Mouse (Mus musculus): ENCODE results near the gene Crygn. TPM values are rescaled to one million over a fixed set of nuclear protein-coding genes. Genes with fewer than 3 reads are reported as not detected.
"Not testable (repeated sequence)": the region's sequence is repeated elsewhere in the genome, so short reads cannot be mapped to it uniquely, and the experiment has no call there.

Gene Crygn
- polyA plus RNA-seq, 1 experiment from 2014 or later, result 2.8 TPM

- Histone ChIP-seq H3K4me1 (ENCODE audit: control insufficient read depth, insufficient read depth, low read length) (peaks cover 12% of the 10 kb centered on the region; the same call in 1 of the 2 replicates), H3K27ac (ENCODE audit: low read depth, low read length) (peak overlapping the region; percentile 57), H3K27me3 (ENCODE audit: control insufficient read depth, insufficient read depth, low read length) (no peaks in the 10 kb centered on the region), H3K9me3 (replicated peaks; ENCODE audit: control insufficient read depth, low read length) (no peaks in the 10 kb centered on the region; the same call in 1 of the 2 replicates), H3K4me2 (peak overlapping the region; percentile 12), H3K4me3 (ENCODE audit: low read depth, low read length) (no peak overlapping the region), H3K36me3 (ENCODE audit: control insufficient read depth, insufficient read depth, low read length) (no peaks in the 10 kb centered on the region), H3K9ac (ENCODE audit: low read depth, low read length) (no peak overlapping the region)
- peak; percentile 64; the same call in 1 of the 2 replicates for ATAC-seq (replicated peaks; ENCODE audit: insufficient number of reproducible peaks, low FRiP score, low TSS enrichment)
- 8% methylated on average over 5 of the region's 5 CpGs for WGBS (ENCODE audit: insufficient replicate concordance)
Observed at GRCm38 (mm10) chr5:24781048-24781447, 23.2 kb upstream of the Crygn start.

- Histone ChIP-seq H3K9ac (ENCODE audit: low read depth, low read length) (no peak overlapping the region), H3K4me1 (ENCODE audit: control insufficient read depth, insufficient read depth, low read length) (peaks cover 12% of the 10 kb centered on the region; the same call in 1 of the 2 replicates), H3K36me3 (ENCODE audit: control insufficient read depth, insufficient read depth, low read length) (no peaks in the 10 kb centered on the region), H3K4me2 (no peak overlapping the region), H3K27ac (ENCODE audit: low read depth, low read length) (no peak overlapping the region), H3K4me3 (ENCODE audit: low read depth, low read length) (no peak overlapping the region), H3K9me3 (replicated peaks; ENCODE audit: control insufficient read depth, low read length) (no peaks in the 10 kb centered on the region), H3K27me3 (ENCODE audit: control insufficient read depth, insufficient read depth, low read length) (no peaks in the 10 kb centered on the region)
- WGBS (ENCODE audit: insufficient replicate concordance), result 37% methylated on average over 15 of the region's 15 CpGs
- no peak; the same call in 1 of the 2 replicates for ATAC-seq (replicated peaks; ENCODE audit: insufficient number of reproducible peaks, low FRiP score, low TSS enrichment)
Observed at GRCm38 (mm10) chr5:24779881-24780512, 22.2 kb upstream of the Crygn start.

GRCm38 (mm10) chr5:24779321-24779720 lies 21.5 kb upstream of the Crygn start:
- Histone ChIP-seq H3K4me1 (ENCODE audit: control insufficient read depth, insufficient read depth, low read length) (peaks cover 12% of the 10 kb centered on the region; the same call in 1 of the 2 replicates), H3K27me3 (ENCODE audit: control insufficient read depth, insufficient read depth, low read length) (no peaks in the 10 kb centered on the region), H3K9ac (ENCODE audit: low read depth, low read length) (no peak overlapping the region), H3K27ac (ENCODE audit: low read depth, low read length) (no peak overlapping the region), H3K9me3 (replicated peaks; ENCODE audit: control insufficient read depth, low read length) (no peaks in the 10 kb centered on the region), H3K4me3 (ENCODE audit: low read depth, low read length) (no peak overlapping the region), H3K4me2 (no peak overlapping the region), H3K36me3 (ENCODE audit: control insufficient read depth, insufficient read depth, low read length) (no peaks in the 10 kb centered on the region)
- no peak for ATAC-seq (replicated peaks; ENCODE audit: insufficient number of reproducible peaks, low FRiP score, low TSS enrichment)

GRCm38 (mm10) chr5:24778843-24779140 lies 21.0 kb upstream of the Crygn start:
- WGBS (ENCODE audit: insufficient replicate concordance), result 41% methylated on average over 13 of the region's 13 CpGs

GRCm38 (mm10) chr5:24778082-24778842 lies 20.5 kb upstream of the Crygn start:
- 20% methylated on average over 17 of the region's 17 CpGs for WGBS (ENCODE audit: insufficient replicate concordance)
- Histone ChIP-seq H3K36me3 (ENCODE audit: control insufficient read depth, insufficient read depth, low read length) (no peaks in the 10 kb centered on the region), H3K27me3 (ENCODE audit: control insufficient read depth, insufficient read depth, low read length) (no peaks in the 10 kb centered on the region), H3K4me2 (peak overlapping the region; percentile 43), H3K9ac (ENCODE audit: low read depth, low read length) (peak overlapping the region; percentile 31; the same call in 1 of the 2 replicates), H3K9me3 (replicated peaks; ENCODE audit: control insufficient read depth, low read length) (no peaks in the 10 kb centered on the region), H3K4me1 (ENCODE audit: control insufficient read depth, insufficient read depth, low read length) (peaks cover 12% of the 10 kb centered on the region; the same call in 1 of the 2 replicates), H3K27ac (ENCODE audit: low read depth, low read length) (no peak overlapping the region), H3K4me3 (ENCODE audit: low read depth, low read length) (no peak overlapping the region)
- no peak for ATAC-seq (replicated peaks; ENCODE audit: insufficient number of reproducible peaks, low FRiP score, low TSS enrichment)

More at GRCm38 (mm10) chr5:24778843-24779140, 21.0 kb upstream of the Crygn start:
- no peak overlapping the region for H3K4me3 ChIP-seq (ENCODE audit: low read depth, low read length)
- H3K9me3 ChIP-seq (replicated peaks; ENCODE audit: control insufficient read depth, low read length), result no peaks in the 10 kb centered on the region
- H3K36me3 ChIP-seq (ENCODE audit: control insufficient read depth, insufficient read depth, low read length), result no peaks in the 10 kb centered on the region
- H3K4me2 ChIP-seq, result peak overlapping the region; percentile 43
- H3K4me1 ChIP-seq (ENCODE audit: control insufficient read depth, insufficient read depth, low read length), result peaks cover 12% of the 10 kb centered on the region; the same call in 1 of the 2 replicates
- no peak overlapping the region for H3K27ac ChIP-seq (ENCODE audit: low read depth, low read length)
- no peak for ATAC-seq (replicated peaks; ENCODE audit: insufficient number of reproducible peaks, low FRiP score, low TSS enrichment)
- H3K9ac ChIP-seq (ENCODE audit: low read depth, low read length), result peak overlapping the region; percentile 31; the same call in 1 of the 2 replicates
- H3K27me3 ChIP-seq (ENCODE audit: control insufficient read depth, insufficient read depth, low read length), result no peaks in the 10 kb centered on the region

GRCm38 (mm10) chr5:24776681-24777080 lies 18.9 kb upstream of the Crygn start:
- no peak for ATAC-seq (replicated peaks; ENCODE audit: insufficient number of reproducible peaks, low FRiP score, low TSS enrichment)
- no peak overlapping the region for H3K4me2 ChIP-seq

GRCm38 (mm10) chr5:24774549-24774948 lies 16.7 kb upstream of the Crygn start:
- 94% methylated on average over 16 of the region's 16 CpGs for WGBS (ENCODE audit: insufficient replicate concordance)
- not testable (repeated sequence) for H3K9me3 ChIP-seq (replicated peaks; ENCODE audit: control insufficient read depth, low read length); ATAC-seq (replicated peaks; ENCODE audit: insufficient number of reproducible peaks, low FRiP score, low TSS enrichment); H3K9ac ChIP-seq (ENCODE audit: low read depth, low read length); H3K36me3 ChIP-seq (ENCODE audit: control insufficient read depth, insufficient read depth, low read length); H3K27me3 ChIP-seq (ENCODE audit: control insufficient read depth, insufficient read depth, low read length); H3K4me3 ChIP-seq (ENCODE audit: low read depth, low read length); H3K4me2 ChIP-seq; H3K4me1 ChIP-seq (ENCODE audit: control insufficient read depth, insufficient read depth, low read length); H3K27ac ChIP-seq (ENCODE audit: low read depth, low read length)

More at GRCm38 (mm10) chr5:24776681-24777080, 18.9 kb upstream of the Crygn start:
- Histone ChIP-seq H3K4me1 (ENCODE audit: control insufficient read depth, insufficient read depth, low read length) (peaks cover 12% of the 10 kb centered on the region; the same call in 1 of the 2 replicates), H3K9ac (ENCODE audit: low read depth, low read length) (no peak overlapping the region), H3K4me3 (ENCODE audit: low read depth, low read length) (no peak overlapping the region), H3K9me3 (replicated peaks; ENCODE audit: control insufficient read depth, low read length) (no peaks in the 10 kb centered on the region), H3K36me3 (ENCODE audit: control insufficient read depth, insufficient read depth, low read length) (no peaks in the 10 kb centered on the region), H3K27me3 (ENCODE audit: control insufficient read depth, insufficient read depth, low read length) (no peaks in the 10 kb centered on the region), H3K27ac (ENCODE audit: low read depth, low read length) (no peak overlapping the region)
- WGBS (ENCODE audit: insufficient replicate concordance), result 64% methylated on average over 4 of the region's 4 CpGs

- 49% methylated on average over 3 of the region's 3 CpGs for WGBS (ENCODE audit: insufficient replicate concordance)
- H3K27me3 ChIP-seq (ENCODE audit: control insufficient read depth, insufficient read depth, low read length), result no peaks in the 10 kb centered on the region
- no peak overlapping the region for H3K9ac ChIP-seq (ENCODE audit: low read depth, low read length)
- H3K27ac ChIP-seq (ENCODE audit: low read depth, low read length), result no peak overlapping the region
- no peak overlapping the region for H3K4me2 ChIP-seq
- no peak overlapping the region for H3K4me3 ChIP-seq (ENCODE audit: low read depth, low read length)
- no peak for ATAC-seq (replicated peaks; ENCODE audit: insufficient number of reproducible peaks, low FRiP score, low TSS enrichment)
- H3K9me3 ChIP-seq (replicated peaks; ENCODE audit: control insufficient read depth, low read length), result no peaks in the 10 kb centered on the region
- H3K36me3 ChIP-seq (ENCODE audit: control insufficient read depth, insufficient read depth, low read length), result no peaks in the 10 kb centered on the region
- peaks cover 21% of the 10 kb centered on the region for H3K4me1 ChIP-seq (ENCODE audit: control insufficient read depth, insufficient read depth, low read length)
Observed at GRCm38 (mm10) chr5:24756931-24757330, 877 bp downstream of the Crygn start.
